Mouse (Mus musculus) adrenal gland, adult 18-20 months (tissue): ENCODE measurements around the gene Snx20. TPM values are rescaled to one million over a fixed set of nuclear protein-coding genes. Genes with fewer than 3 reads are reported as not detected.

Source experiments
- total RNA-seq, 2 experiments: library from RNA; stranded (reverse); gene quantifications; 1 replicate in 1 of 2; 2 replicates in 1 of 2; pipeline ENCODE4 v1.2.3; 2021

The Snx20 gene
- total RNA-seq, 2 experiments from 2014 or later: 1.8 to 2.5 TPM

Other genes with a start within 250 kb of the Snx20 start
- gene Nkd1, start 114.8 kb downstream of the Snx20 start, total RNA-seq: 10 to 100 TPM; 29.0 to 33.1 TPM
- 1 to 10 TPM in 1 of 2 experiments, under 1 TPM in 1; 0.60 to 1.6 TPM for gene Nod2, start 11.2 kb upstream of the Snx20 start, total RNA-seq
- 10 to 100 TPM; 41.4 to 58.1 TPM for gene Cyld, start 60.9 kb upstream of the Snx20 start, total RNA-seq